Mouse (Mus musculus) frontal cortex, postnatal 25 days (tissue): ENCODE data around the gene Snu13.
A peak's percentile ranks its signal among the peaks of the same experiment; 100 is the strongest.

Experiments used
- DNase-seq, 2 experiments: peaks; one replicate each; pipeline ENCODE4 v3.0.0; 2022; ENCODE audit warnings: low spot score in 2 of 2

The Snu13 gene

DNA sequence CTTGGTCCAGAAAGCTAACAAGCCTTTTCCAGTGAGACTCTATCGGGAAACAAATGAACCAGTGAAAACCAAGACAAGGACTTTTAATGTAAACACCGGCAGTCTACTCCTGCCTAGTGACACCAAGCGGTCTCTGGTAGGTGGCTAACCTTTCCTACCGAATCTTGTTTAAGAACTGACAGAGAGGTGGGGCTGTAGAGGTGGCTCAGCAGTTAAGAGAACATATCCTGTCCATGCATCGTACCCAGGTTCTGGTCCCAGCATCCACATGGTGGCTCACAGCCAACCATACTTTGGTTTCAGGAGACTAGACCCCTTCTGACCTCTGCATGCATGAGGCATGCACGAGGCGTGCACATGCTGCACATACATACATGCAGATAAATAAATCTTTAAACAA lies 20.1 kb downstream of the Snu13 start:
- no peak for DNase-seq

- DNase-seq = no peak
Measured at GRCm38 (mm10) chr15:82023965-82024635, 23.3 kb downstream of the Snu13 start.

DNA sequence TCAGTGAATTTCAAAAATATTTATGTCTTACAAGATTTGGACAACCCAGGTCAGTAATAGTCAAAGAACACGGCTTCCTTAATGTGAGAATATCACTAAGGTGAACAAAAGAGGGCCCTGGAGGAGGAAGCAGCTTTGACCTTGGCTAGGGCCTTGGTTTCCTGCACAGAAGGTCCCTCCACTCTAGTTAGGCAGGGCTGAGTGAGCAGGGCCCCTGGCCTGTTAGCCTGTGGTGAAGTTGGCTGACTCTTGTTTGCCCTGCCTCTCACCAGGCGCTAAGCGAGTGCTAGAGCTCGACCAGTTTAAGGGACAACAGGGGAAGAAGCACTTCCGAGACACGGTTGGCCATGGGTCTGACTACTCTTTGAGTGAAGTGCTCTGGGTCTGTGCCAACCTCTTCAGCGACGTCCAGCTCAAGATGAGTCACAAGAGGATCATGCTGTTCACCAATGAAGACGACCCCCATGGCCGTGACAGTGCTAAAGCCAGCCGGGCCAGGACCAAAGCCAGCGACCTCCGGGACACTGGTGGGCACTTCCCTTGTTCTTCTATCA lies 24.8 kb downstream of the Snu13 start:
- DNase-seq = no peak

DNA sequence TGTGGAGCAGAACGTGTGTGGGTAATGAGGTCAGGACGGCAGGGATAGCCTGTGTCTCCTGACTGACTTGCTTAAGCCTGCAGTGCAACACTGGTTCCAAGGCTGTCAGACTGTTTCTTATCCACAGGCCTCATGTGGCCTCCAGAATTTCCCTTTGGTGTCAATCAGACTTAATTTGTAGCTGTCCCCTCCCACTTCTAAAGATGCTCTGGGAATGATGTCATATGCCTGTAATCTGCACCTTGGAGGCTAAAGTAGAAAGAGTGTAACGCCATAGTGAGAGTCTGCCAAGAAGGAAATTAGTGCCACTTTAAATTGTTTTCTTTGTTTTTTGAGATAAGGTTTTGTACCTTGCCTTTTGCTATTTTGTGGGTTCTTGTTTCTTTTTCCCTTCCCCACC lies 28.1 kb downstream of the Snu13 start:
- no peak for DNase-seq

- DNase-seq = no peak
Measured at GRCm38 (mm10) chr15:82017461-82017860, 29.9 kb downstream of the Snu13 start.

DNA sequence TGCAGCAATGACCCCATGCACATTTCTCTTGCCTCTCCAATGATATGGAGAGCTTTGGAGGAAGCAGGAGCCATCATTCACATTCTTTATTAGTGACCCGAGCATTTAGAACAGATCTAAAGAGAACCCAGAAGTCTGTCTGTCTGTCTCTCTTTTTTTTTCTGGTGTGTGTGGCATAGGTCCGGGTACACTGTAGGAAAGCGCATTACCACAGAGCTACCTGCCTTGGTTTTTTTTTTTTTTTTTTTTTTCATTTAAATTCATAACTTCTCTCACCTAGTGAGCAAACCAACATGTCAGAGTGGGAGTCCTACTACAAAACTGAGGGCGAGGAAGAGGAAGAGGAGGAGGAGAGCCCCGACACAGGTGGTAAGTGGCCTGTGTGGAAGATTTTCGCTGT lies 30.6 kb downstream of the Snu13 start:
- no peak for DNase-seq

DNA sequence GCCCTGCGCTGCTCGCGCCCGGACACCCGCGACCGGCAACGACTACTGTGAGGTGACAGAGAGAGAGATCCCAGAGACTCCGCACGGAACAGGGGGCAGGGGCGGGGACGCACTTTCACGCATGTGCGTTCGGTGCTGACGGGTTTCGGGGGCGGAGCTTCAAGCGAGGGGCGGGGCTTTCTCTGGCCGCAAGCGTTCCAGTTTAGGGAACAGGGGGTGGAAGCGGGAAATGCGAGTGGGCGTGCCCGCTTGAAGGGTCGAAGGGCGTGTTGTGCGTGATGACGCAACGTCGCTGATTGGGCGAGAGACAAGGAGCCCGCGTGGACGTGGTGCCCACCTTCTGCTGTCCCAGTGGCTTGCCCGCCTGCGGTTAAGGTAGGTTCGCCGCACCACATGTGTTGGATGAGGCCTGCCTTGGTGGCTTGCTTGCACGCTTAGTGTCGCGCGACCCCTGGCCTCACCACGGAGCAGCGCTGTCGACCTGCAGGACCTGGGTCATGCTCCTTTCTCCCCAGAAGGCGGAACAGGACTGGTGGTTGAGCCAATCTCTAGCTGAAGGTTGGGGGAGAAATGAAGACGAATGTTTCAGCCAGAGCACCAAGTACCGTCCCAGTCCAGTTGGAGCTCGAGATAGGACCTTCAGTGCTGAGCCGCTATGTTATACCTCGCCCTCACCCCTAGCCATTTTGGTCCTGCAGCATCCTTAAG lies 31.1 kb downstream of the Snu13 start:
- DNase-seq = peak; percentile 99

DNA sequence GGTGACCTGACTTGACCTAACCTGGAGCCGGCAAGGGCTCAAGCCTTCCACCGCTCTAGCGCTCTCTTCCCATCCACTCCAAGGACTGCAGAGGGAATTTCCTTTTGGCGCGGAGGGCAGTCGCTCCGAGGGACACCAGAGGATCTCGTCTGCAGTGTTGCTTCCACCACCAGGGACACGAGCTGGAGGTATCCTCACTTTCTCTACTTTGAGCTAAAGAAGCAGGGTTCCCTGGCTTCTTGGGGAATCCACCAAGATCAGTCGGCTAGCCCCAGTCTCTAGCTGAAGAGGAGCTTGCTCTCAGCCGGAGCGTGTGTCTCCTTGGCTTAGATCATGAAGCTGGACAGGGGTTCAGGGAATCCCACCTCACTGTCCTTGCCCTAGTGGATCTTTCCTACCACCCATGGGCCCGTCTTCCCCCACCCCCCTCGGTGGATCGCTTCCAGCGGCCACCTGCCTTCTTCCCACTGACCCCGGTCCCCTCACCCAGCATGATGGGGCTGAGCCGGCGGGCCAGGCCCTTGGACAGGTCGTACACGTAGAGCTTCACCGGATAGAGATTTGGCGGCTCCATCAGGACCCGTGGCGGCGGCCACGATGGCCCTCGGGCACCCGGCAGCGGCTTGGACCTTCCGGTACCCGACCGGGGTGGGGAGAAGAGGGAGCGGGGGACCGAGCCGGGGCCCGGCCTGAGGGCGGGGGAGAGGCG lies 31.9 kb downstream of the Snu13 start:
- DNase-seq = no peak

DNA sequence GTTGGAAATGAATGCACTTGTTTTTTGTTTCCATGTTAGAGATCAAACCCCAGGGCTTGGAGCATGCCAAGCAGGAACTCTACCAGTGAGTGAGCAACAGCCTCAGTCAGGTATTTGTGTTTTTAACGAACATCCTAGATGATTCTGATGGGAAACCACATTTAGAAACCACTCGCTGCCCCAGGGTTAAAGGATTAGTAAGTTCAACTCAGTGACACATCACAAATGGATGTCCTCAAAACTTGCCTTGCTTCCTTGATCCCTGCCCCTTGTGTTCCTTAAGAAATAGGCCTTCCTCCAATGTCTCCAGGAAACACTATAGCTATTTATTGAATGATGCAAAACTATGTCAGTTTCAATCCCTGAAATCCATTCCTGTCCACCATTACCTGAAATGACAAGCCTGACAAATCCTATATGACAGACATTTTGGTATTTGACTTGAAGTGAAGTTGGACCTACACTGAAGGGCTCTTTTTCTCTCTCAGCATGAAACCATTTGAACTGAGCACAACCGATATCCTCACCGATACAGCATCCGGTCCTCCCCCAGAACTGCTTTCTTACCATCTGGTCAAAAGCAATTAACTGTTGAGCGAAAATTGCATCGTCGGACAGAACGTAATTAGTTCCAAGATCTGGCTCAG lies 32.5 kb downstream of the Snu13 start:
- DNase-seq = no peak

DNA sequence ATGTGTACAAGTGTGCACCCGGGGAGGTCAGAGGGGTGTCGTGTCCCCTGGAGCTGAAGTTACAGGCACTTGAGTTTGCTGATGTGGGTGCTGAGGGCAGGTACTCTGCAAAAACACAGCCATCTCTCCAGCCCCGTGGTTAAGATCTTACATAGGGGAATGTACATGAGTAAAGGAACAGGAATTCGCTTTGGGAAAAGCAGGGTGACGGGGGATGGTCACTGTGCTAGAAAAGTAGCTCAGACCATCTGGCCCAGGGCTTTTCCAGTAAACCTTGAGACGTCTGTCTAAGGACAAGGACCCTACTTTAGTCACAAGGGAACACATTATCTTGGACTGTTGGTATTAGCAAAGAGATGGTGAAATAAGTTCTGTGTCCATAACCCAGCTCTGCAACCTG lies 35.5 kb downstream of the Snu13 start:
- DNase-seq = no peak

DNA sequence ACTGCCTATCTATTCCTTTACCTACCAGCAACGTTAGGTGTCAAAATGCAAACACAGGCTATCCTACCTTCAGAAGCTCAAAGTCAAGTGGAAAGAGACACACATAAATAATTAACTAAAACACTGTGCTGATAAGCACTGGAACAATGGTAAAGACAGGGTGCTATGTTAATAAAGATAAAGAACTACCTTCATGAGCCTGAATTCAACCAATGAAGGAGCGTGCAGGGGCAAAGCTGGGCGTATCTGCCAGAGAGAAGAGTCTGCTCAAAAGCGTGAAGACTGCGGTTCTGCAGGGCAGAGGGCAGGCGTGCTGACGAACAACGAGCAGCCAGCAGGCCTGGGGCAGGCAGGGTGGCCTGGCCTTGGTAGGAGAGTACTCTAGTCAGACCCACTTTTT lies 43.1 kb downstream of the Snu13 start:
- no peak for DNase-seq

GRCm38 (mm10) chr15:81993992-81994391 lies 53.4 kb downstream of the Snu13 start:
- DNase-seq = no peak

DNA sequence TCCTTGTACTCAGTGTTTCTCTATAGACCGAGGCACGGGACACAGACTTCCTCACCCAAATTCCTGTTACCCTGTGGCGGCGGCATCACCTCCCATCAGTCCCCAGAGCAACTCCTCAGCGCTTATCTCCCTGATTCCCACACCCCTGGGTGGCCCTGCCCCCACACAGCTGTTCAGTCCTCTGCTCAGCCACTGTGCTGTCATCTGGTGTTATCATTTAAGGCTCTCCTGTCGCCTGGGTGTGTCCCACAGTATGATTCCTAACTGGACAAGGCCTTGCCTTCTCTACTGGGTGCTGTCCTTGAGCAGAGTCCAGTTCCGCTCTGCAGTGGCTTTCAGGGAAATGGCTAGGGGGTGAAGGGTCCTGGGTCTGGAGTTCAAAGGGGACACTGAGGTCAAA lies 56.8 kb downstream of the Snu13 start:
- no peak for DNase-seq
